Mouse (Mus musculus): Measurements from ENCODE around the gene St8sia1. TPM values are rescaled to one million over a fixed set of nuclear protein-coding genes. Genes with fewer than 3 reads are reported as not detected.
A peak's percentile ranks its signal among the peaks of the same experiment; 100 is the strongest.

Gene St8sia1
- polyA plus RNA-seq, 1 experiment from 2014 or later: 1.1 TPM

DNA sequence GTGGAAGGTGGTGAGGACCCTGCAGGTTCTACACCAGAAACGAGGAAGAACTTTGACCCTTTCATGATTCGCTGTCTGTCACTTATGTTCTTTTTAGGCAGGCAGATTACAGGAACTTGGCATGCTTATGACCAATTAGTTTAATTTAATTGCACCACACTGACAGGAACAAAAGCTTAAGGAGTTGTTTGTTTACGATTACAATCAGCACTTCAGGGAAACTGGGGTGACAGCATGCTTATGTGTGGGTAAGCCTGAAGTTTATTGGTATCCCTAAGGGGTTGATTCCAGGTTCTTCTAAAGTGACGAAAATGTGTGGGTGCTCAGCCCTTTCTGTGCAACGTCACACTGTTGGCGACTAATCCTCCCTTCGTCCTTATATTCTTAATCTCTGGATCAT lies 30.6 kb upstream of the St8sia1 start:
- no peaks in the 10 kb centered on the region for H3K27me3 ChIP-seq (ENCODE audit: control insufficient read depth, insufficient read depth, low read length)
- no peak overlapping the region for H3K27ac ChIP-seq (ENCODE audit: low read length)
- no peak overlapping the region for H3K4me3 ChIP-seq (ENCODE audit: low read depth, low read length)
- no peaks in the 10 kb centered on the region for H3K9me3 ChIP-seq (ENCODE audit: control insufficient read depth, low read depth, low read length)
- WGBS: 41% methylated on average over 7 of the region's 7 CpGs
- H3K36me3 ChIP-seq (ENCODE audit: control insufficient read depth, insufficient read depth, low read length): no peaks in the 10 kb centered on the region
- H3K4me1 ChIP-seq (ENCODE audit: control insufficient read depth, insufficient read depth, low read length): peaks cover 7% of the 10 kb centered on the region; the same call in 1 of the 2 replicates
- no peak overlapping the region for H3K4me2 ChIP-seq (replicated peaks; ENCODE audit: low read depth, low read length)
- no peak for ATAC-seq (ENCODE audit: insufficient number of reproducible peaks, insufficient read depth, low FRiP score, low read depth)
- no peak overlapping the region for H3K9ac ChIP-seq (replicated peaks; ENCODE audit: low read depth, low read length)

DNA sequence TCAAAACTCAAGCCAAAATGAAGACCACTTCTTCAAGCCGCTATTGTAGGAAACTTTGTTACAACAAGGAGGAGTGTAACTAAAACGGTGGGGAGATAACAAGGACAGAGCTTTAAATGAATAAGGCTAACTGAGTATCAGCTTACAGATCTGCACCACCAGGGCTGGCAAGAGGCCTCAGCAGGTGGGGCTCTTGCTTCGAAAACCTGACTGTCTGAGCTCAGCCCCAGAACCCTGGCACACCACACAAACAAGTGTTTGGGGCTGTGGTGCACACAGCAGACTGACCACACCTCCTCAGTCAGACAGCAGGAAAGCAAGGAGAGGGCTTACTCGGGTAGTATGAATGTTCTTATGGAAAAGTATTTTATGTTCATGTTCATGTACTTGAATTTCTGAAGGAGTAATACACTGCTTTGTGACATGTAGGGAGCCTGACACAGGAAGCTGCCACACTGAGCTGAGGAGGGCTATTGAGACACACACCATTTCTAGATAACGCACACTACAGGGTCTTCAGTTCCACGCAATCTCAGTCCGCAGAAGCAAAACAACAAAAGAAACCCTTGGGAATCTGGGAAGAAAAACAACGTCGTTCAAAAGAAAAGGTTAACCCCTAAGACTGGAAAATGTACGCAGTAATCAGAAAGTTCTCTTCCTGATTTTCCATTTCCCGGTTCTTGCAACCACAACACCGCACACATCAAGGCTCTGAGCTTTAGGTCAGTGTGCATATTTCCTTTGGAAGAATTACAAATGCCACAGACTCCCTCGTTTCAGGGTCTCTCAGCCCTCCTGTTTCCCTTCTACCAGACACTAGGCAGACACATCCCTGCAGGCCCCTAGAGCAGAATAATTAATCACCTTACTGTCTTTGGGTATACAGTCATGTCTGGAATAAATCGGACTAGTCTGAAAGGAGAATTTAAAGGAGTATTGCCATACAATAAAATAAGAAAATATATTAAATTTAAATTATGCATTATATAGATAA lies 29.8 kb upstream of the St8sia1 start:
- Histone ChIP-seq H3K27ac (ENCODE audit: low read length) (peak overlapping the region; percentile 74; the same call in 1 of the 2 replicates), H3K4me2 (replicated peaks; ENCODE audit: low read depth, low read length) (no peak overlapping the region)
- no peak; the same call in 1 of the 2 replicates for ATAC-seq (ENCODE audit: insufficient number of reproducible peaks, insufficient read depth, low FRiP score, low read depth)

DNA sequence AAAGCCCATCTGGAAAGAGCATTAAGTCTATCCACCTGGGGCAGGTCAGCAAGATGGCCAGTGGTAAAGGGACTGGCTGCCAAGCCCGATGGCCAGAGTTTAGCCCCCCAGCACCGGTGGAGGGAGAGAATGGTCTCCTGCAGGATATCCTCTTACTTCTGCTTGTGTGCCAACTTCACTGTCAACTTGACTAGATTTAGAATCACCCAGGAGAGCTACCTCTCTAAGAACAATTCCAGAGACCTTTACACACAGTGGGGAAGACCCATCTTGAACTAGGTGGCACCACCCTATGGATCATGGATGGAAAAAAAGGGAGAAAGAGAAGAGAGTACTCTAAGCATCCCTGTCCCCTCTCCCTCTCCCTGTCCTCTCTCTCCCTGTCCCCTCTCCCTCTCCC lies 28.7 kb upstream of the St8sia1 start:
- no peaks in the 10 kb centered on the region for H3K36me3 ChIP-seq (ENCODE audit: control insufficient read depth, insufficient read depth, low read length)
- no peak overlapping the region for H3K4me3 ChIP-seq (ENCODE audit: low read depth, low read length)
- no peak for ATAC-seq (ENCODE audit: insufficient number of reproducible peaks, insufficient read depth, low FRiP score, low read depth)
- no peak overlapping the region for H3K27ac ChIP-seq (ENCODE audit: low read length)
- peaks cover 7% of the 10 kb centered on the region; the same call in 1 of the 2 replicates for H3K4me1 ChIP-seq (ENCODE audit: control insufficient read depth, insufficient read depth, low read length)
- no peaks in the 10 kb centered on the region for H3K27me3 ChIP-seq (ENCODE audit: control insufficient read depth, insufficient read depth, low read length)
- H3K9ac ChIP-seq (replicated peaks; ENCODE audit: low read depth, low read length): no peak overlapping the region
- 63% methylated on average over 2 of the region's 2 CpGs for WGBS
- H3K4me2 ChIP-seq (replicated peaks; ENCODE audit: low read depth, low read length): no peak overlapping the region
- no peaks in the 10 kb centered on the region for H3K9me3 ChIP-seq (ENCODE audit: control insufficient read depth, low read depth, low read length)

More for the DNA sequence above, 29.8 kb upstream of the St8sia1 start:
- 19% methylated on average over 14 of the region's 14 CpGs for WGBS
- H3K27me3 ChIP-seq (ENCODE audit: control insufficient read depth, insufficient read depth, low read length): no peaks in the 10 kb centered on the region
- H3K4me3 ChIP-seq (ENCODE audit: low read depth, low read length): no peak overlapping the region
- H3K36me3 ChIP-seq (ENCODE audit: control insufficient read depth, insufficient read depth, low read length): no peaks in the 10 kb centered on the region
- H3K9me3 ChIP-seq (ENCODE audit: control insufficient read depth, low read depth, low read length): no peaks in the 10 kb centered on the region
- H3K9ac ChIP-seq (replicated peaks; ENCODE audit: low read depth, low read length): no peak overlapping the region
- peaks cover 7% of the 10 kb centered on the region; the same call in 1 of the 2 replicates for H3K4me1 ChIP-seq (ENCODE audit: control insufficient read depth, insufficient read depth, low read length)

DNA sequence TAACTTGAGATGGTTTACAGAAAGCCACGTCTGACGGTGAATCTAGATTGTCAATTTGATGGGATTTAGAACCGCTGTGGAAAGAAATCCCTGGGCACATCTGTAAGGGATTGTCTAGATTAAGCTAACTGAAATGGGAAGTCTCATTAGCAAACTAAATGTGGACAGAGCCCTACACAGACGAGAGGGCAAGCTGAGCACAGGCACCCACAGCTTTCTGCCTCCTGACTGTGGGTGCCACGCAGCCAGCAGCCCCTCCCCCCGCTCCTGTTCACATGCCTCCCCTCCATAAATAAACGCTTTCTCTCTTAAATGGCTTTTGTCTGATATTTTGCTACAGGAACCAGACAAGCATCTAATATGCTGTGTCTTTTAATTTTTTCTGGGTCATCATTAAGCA lies 27.8 kb upstream of the St8sia1 start:
- no peak overlapping the region for H3K27ac ChIP-seq (ENCODE audit: low read length)
- no peaks in the 10 kb centered on the region for H3K9me3 ChIP-seq (ENCODE audit: control insufficient read depth, low read depth, low read length)
- H3K9ac ChIP-seq (replicated peaks; ENCODE audit: low read depth, low read length): no peak overlapping the region
- H3K4me3 ChIP-seq (ENCODE audit: low read depth, low read length): no peak overlapping the region
- no peaks in the 10 kb centered on the region for H3K36me3 ChIP-seq (ENCODE audit: control insufficient read depth, insufficient read depth, low read length)
- 38% methylated on average over 7 of the region's 7 CpGs for WGBS
- H3K4me1 ChIP-seq (ENCODE audit: control insufficient read depth, insufficient read depth, low read length): peaks cover 7% of the 10 kb centered on the region; the same call in 1 of the 2 replicates
- H3K27me3 ChIP-seq (ENCODE audit: control insufficient read depth, insufficient read depth, low read length): no peaks in the 10 kb centered on the region
- ATAC-seq (ENCODE audit: insufficient number of reproducible peaks, insufficient read depth, low FRiP score, low read depth): no peak
- H3K4me2 ChIP-seq (replicated peaks; ENCODE audit: low read depth, low read length): no peak overlapping the region

DNA sequence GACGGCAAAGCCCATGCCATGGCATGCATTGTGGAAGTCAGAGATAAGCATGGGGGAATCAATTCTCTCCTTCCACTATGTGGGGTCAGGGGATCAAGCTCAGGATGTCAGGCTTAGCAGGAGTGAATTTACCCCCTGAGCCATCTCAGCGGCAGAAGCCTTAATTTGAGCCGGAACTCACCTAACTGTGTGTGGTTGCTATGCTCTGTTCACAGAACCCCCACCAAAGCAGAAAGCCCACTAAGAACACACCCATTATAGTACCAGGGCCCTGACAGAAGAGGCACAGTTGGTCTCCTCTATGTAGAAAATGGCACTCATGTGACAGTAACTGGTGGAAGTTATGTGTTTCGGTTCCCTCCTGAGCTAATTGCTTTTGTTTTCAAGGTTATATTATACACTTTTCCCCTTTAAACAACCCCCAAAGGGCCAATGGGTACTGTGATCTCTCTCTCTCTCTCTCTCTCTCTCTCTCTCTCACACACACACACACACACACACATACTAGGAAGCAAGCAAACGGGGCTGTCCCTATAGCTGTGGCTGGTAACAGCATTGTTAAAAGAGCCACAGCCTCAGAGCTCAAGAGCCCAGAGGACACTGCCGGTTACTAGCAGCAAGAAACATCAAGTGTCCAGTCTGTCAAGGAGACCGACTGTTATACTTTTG lies 27.3 kb upstream of the St8sia1 start:
- Histone ChIP-seq H3K4me2 (replicated peaks; ENCODE audit: low read depth, low read length) (no peak overlapping the region), H3K9me3 (ENCODE audit: control insufficient read depth, low read depth, low read length) (no peaks in the 10 kb centered on the region), H3K9ac (replicated peaks; ENCODE audit: low read depth, low read length) (no peak overlapping the region), H3K27ac (ENCODE audit: low read length) (no peak overlapping the region), H3K27me3 (ENCODE audit: control insufficient read depth, insufficient read depth, low read length) (no peaks in the 10 kb centered on the region), H3K4me1 (ENCODE audit: control insufficient read depth, insufficient read depth, low read length) (peaks cover 7% of the 10 kb centered on the region; the same call in 1 of the 2 replicates), H3K36me3 (ENCODE audit: control insufficient read depth, insufficient read depth, low read length) (no peaks in the 10 kb centered on the region), H3K4me3 (ENCODE audit: low read depth, low read length) (no peak overlapping the region)
- ATAC-seq (ENCODE audit: insufficient number of reproducible peaks, insufficient read depth, low FRiP score, low read depth): no peak
- 39% methylated on average over 7 of the region's 7 CpGs for WGBS

DNA sequence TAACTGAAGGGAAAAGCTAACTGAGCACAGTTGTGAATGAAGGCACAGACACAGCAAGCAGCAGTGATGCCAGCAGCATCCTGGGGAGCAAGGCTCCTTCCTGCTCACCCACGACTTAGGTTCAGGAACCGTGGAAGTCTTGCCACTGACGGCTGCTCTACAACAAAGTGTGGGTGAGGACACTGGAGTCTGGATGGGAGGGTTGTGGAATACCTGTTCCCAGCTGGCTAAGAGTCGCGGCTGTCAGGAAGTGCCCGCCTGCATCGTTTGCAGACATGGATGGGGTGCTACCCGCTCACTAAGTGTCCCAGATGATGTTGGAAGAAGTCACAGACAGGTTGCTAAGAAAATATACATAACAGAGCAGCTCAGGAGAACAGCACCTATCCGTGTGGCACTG lies 26.3 kb upstream of the St8sia1 start:
- WGBS: 76% methylated on average over 9 of the region's 9 CpGs
- Histone ChIP-seq H3K27me3 (ENCODE audit: control insufficient read depth, insufficient read depth, low read length) (no peaks in the 10 kb centered on the region), H3K9me3 (ENCODE audit: control insufficient read depth, low read depth, low read length) (no peaks in the 10 kb centered on the region), H3K9ac (replicated peaks; ENCODE audit: low read depth, low read length) (no peak overlapping the region), H3K27ac (ENCODE audit: low read length) (no peak overlapping the region), H3K4me2 (replicated peaks; ENCODE audit: low read depth, low read length) (no peak overlapping the region), H3K4me1 (ENCODE audit: control insufficient read depth, insufficient read depth, low read length) (peaks cover 7% of the 10 kb centered on the region; the same call in 1 of the 2 replicates), H3K36me3 (ENCODE audit: control insufficient read depth, insufficient read depth, low read length) (no peaks in the 10 kb centered on the region), H3K4me3 (ENCODE audit: low read depth, low read length) (no peak overlapping the region)
- no peak for ATAC-seq (ENCODE audit: insufficient number of reproducible peaks, insufficient read depth, low FRiP score, low read depth)

DNA sequence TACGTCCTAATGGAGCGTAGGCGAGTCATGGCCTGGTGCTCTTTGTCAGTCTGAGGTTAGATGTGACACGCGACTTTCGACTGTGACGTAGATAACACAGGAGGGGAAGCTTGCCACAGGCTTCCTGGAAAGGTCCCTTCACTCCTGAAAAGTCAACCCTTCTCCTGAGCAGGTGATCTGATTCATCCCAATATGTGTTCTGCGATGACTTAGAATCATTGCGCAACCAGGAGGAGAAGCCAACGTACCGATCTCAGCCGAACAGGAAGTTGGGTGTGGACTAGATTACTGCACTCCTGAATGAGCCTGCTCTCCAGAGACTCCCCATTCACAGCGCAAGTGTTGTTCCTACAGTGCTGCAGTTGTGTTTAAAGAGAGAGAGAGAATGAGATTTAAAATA lies 25.2 kb upstream of the St8sia1 start:
- no peak overlapping the region for H3K27ac ChIP-seq (ENCODE audit: low read length)
- WGBS: 86% methylated on average over 13 of the region's 13 CpGs
- H3K9ac ChIP-seq (replicated peaks; ENCODE audit: low read depth, low read length): no peak overlapping the region
- no peak for ATAC-seq (ENCODE audit: insufficient number of reproducible peaks, insufficient read depth, low FRiP score, low read depth)
- H3K4me2 ChIP-seq (replicated peaks; ENCODE audit: low read depth, low read length): no peak overlapping the region
- no peak overlapping the region for H3K4me3 ChIP-seq (ENCODE audit: low read depth, low read length)
- H3K9me3 ChIP-seq (ENCODE audit: control insufficient read depth, low read depth, low read length): no peaks in the 10 kb centered on the region
- H3K36me3 ChIP-seq (ENCODE audit: control insufficient read depth, insufficient read depth, low read length): no peaks in the 10 kb centered on the region
- H3K27me3 ChIP-seq (ENCODE audit: control insufficient read depth, insufficient read depth, low read length): no peaks in the 10 kb centered on the region
- H3K4me1 ChIP-seq (ENCODE audit: control insufficient read depth, insufficient read depth, low read length): peaks cover 7% of the 10 kb centered on the region; the same call in 1 of the 2 replicates

DNA sequence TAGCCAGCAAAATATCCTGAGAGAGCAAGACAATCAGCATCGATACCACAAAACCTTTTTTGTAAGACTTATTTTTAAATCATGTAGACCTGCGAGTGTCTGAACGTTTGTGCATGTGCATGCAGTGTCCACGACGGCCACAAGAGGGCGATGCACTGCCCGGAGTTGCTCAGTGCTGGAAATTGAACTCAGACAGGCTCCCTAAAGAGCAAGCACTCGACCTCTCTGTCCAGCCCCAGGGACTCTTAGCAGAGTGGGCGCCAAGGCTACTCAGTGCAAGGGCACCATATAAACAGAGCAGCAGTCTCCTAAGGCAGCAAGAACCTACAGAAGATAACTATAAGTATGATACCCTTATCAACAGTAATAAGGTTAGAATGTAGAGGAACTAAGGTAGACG lies 24.5 kb upstream of the St8sia1 start:
- Histone ChIP-seq H3K36me3 (ENCODE audit: control insufficient read depth, insufficient read depth, low read length) (no peaks in the 10 kb centered on the region), H3K27ac (ENCODE audit: low read length) (no peak overlapping the region), H3K4me2 (replicated peaks; ENCODE audit: low read depth, low read length) (no peak overlapping the region), H3K9ac (replicated peaks; ENCODE audit: low read depth, low read length) (no peak overlapping the region), H3K4me1 (ENCODE audit: control insufficient read depth, insufficient read depth, low read length) (peaks cover 3% of the 10 kb centered on the region; the same call in 1 of the 2 replicates), H3K27me3 (ENCODE audit: control insufficient read depth, insufficient read depth, low read length) (no peaks in the 10 kb centered on the region), H3K4me3 (ENCODE audit: low read depth, low read length) (no peak overlapping the region), H3K9me3 (ENCODE audit: control insufficient read depth, low read depth, low read length) (no peaks in the 10 kb centered on the region)
- no peak for ATAC-seq (ENCODE audit: insufficient number of reproducible peaks, insufficient read depth, low FRiP score, low read depth)
- WGBS: 25% methylated on average over 10 of the region's 10 CpGs
